Mouse (Mus musculus) left cerebral cortex, adult 11 months (tissue): ENCODE data around the gene Olfr622.

Experiments used
- DNase-seq: peaks from one replicate; pipeline ENCODE4 v3.0.0; 2022; ENCODE audit warnings: low spot score

Olfr622 gene

DNA sequence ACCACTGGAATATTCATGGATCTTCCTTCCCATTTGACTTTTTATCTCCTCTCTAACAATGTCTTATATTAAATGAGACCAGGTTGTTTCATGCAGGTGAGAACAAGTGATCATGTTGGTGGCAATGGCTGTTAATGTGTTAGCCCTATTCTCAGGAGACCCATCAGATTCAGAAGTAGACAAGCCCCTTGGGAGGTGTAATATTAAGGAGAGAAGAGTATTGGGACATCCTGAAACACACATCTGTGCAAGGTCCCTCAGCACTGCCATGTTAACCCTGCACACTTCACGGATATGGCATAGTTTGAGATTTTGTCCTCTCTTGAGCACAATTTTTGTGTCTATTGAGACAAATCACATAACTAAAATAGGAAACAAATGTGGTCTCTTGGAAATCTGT, at the start of gene Olfr622:
Gene Olfr622, minus strand, starts transcription at position 101 of the 400 bp plus-strand sequence.
- DNase-seq: no peak

DNA sequence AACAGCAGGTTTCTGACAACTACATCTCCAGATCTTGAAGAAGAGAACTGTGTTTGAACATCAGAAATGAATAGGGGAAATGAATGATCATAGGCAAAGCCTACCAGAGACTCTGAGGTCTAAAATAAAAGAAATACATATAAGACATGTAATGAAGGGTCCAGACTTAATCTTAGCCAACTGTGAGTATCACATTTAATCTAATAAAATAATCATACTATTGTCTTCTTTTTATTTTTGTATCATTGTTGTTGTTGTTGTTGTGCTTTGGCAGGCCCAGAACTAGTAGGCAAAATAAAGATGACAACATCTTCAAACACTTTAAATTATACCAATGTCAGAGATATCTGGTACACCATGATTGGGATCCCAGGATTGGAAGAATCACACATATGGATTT, 39.9 kb upstream of the Olfr622 start, which contains the start of gene Olfr625-ps1:
Gene Olfr625-ps1, plus strand, starts transcription at position 301 of the 400 bp plus-strand sequence.
- DNase-seq: no peak

DNA sequence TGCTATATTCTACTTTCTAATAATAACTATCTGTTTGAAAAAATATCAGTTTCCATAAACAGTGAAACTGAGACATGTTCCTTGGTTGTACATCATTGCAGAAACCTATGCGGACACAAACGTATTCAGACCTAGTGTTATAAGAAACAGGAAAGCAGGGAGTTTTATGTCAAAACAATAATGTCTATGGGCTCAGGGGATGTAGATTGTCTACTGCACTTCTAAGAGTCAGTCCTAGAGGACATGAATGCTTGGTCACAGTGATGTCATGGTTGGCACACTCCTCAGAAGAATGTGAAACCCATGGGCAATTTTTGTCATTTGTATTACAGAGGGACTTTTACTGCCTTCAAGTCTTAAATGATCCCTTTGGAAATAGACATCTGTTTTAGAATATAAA, 28.6 kb upstream of the Olfr622 start, which contains the start of gene Olfr624:
Gene Olfr624, minus strand, starts transcription at position 101 of the 400 bp plus-strand sequence.
- DNase-seq: no peak

DNA sequence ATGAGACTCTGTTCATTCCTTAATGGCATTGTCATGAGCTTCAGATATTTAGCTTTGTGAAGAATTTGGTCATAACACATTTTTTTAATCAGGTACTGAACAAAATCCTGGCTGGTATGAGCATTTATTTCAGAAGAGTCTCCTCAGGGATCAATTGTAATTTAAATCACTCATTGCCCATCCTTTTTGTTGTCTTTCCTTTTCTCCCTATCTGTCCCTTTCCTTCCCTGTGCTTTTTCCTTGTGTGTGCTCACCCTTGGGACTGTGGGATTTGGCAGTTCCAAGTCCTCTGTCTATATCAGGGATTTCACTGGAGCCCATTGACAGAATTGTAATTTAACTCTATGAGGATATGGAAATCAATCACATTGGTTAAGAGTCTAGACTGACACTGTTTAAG, 21.1 kb upstream of the Olfr622 start, which contains the start of gene Olfr623:
Gene Olfr623, minus strand, starts transcription at position 101 of the 400 bp plus-strand sequence.
- DNase-seq: no peak

DNA sequence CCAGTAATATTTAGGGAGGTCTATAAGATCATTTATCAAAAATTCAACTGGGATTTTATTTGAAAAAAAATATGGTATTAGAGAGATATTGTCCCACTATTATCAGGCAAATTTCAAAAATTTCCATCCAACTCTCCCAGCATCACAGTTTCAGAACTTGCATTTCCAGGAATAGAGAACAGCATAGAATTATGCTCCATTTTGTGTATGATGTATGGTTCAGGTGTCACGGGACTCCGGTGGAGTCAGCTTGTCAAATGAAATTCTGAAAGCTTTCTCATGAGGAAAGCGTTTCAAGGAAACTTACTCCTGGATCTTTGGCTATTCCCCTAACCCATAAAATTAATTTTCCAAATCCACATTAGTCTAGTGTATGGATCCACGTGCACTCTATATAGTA, 1.6 kb upstream of the Olfr622 start:
- DNase-seq: no peak

DNA sequence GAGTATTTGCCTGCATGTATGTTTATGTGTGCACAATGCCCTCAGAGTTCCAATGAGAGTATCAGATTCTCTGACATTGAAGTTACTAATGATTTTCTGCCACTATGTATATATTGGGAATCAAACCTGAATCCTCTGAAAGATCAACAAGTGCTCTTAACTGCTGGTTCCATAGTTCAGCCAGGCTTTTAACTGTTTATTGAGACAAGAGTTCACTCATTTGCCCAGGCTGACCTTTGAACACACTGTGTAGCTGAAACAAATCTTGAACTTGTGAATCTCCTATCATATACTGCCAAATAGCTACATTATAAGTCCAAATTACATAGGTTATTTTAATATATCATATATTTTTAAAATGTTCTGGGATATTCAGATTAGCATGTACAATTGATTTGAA, 5.7 kb downstream of the Olfr622 start:
- no peak for DNase-seq

DNA sequence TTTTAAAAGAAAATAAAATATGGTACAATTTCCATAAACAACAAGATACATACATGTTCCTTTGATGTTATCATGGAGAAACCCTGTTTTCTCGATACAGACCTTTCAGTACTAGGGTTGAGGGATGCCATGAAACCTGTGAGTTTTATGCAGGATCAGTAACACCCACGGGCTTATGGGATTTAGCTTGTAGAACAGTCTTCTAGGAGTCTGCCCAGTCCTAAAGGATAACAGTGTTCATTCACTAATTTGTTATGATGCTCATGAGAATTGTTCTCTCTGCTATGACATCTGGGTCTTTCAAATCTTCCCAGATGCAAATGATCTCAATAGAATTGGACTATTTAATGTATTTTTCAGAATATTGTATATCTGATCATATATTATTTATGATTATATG, 30.1 kb downstream of the Olfr622 start, which contains the start of gene Olfr620:
Gene Olfr620, minus strand, starts transcription at position 101 of the 400 bp plus-strand sequence.
- DNase-seq: no peak

DNA sequence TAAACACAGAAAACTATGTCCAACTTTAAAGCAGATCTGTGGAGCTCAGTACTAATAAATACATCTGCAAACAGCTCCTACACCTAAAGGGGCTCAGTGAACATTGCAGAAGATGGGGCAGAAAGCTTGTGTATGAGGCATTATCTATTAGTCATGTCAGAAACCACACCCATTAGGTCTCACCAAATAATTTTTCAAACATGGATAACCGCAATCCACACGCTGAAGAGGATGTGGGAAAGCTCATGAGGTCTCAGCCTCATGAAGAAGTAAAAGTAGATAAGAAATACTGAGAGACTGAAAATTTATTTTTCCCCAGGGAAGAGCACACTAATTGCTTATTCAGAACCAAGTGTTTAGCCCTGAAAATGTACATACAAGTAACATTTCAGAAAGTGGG, 35.1 kb downstream of the Olfr622 start:
- DNase-seq: no peak

DNA sequence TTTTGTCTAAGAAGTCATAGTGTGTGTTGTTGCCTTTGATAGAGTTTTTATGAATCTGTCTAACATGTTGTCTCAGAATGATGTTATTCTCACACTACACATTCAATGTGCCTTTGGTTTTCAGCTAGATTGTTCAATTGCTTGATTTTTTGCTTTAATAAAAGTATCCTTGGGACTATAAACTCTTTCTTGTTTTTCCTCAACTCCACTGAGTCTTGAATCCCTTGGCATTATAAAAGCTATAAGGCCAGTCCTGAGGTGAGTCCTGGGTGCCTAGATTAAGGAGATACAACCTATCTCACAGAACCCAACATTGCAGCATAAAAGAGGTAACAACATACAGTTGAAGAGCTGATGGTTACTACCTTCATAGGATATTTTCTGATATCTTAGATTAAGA, 42.2 kb downstream of the Olfr622 start, which contains the start of gene Olfr619:
Gene Olfr619, plus strand, starts transcription at position 301 of the 400 bp plus-strand sequence.
- no peak for DNase-seq

DNA sequence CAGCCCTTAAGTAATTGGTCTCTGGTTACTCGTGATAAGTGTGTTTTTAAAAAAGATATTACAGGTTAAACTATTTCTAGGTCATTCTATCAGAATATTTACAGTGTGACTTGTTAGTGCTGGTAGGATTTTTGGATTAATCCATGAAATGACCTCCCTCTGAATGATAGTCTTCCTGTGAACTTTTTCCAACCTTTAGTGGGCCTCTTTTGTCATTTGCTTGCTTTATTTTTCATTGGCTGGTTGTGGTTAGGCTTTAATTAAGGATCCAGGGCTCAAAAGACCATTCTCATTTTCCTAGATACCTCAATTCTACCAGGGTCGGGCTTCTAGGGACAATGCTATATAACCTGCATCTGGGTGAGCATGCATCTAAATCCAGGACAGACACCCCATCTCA, 52.7 kb downstream of the Olfr622 start, which contains the start of gene Olfr618:
Gene Olfr618, plus strand, starts transcription at position 301 of the 400 bp plus-strand sequence.
- no peak for DNase-seq
